Mouse (Mus musculus): ENCODE results near the gene Edem3. TPM values are rescaled to one million over a fixed set of nuclear protein-coding genes. Genes with fewer than 3 reads are reported as not detected.

Edem3 gene
- total and polyA plus RNA-seq, 2 experiments from 2014 or later, result 13.2 to 40.8 TPM

DNA sequence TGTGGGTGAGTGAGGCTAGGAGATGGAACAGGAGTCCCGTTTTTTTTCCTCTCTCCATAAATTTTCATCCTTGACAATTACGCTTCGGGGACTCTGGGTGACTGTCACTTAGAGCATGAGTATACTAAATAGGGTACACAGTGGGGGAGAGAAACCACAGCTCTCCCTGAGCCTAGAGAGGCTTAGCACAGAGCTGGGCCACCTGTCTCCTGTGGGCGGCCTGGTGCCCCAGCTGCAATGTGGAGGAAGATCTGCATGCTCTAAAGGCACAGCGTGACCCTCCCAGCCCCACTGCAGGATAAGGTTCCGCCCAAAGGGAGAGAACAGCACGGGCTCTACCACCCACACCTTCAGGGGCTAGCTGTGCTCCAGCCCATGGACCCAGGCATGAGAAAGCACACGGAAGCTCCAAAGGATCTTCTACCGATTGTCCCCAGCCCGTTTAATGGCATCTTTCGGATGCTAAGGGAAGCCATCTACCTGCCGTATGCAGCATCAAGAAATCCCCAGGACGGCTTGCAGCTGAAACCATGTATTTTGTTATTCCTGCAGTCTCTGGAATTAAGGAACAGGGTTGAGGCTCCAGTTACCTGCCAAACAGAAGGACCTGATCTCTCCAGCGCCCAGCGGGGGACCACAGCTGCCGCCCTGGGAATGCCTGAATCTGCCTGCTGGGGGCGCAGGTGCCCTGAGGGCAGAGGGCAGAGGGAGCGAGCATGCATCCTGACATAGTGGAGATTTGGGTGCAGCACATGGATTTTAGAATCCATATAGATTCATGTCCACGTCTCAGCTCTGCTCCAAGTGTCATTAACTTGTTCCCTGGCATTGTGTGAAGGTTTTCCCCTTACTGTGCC, 91.0 kb downstream of the Edem3 start:
- Histone ChIP-seq H3K4me1 (ENCODE audit: insufficient read depth, low read length) (no peaks in the 10 kb centered on the region), H3K9ac (replicated peaks; ENCODE audit: low read length, poor library complexity, severe bottlenecking) (no peak overlapping the region), H3K36me3 (ENCODE audit: insufficient read depth, low read length) (no peaks in the 10 kb centered on the region), H3K4me2 (ENCODE audit: low read depth, low read length, poor library complexity, severe bottlenecking) (no peak overlapping the region), H3K9me3 (ENCODE audit: low read length) (no peaks in the 10 kb centered on the region), H3K27ac (ENCODE audit: low read depth, low read length) (no peak overlapping the region), H3K4me3 (ENCODE audit: low read depth, low read length) (no peak overlapping the region), H3K27me3 (ENCODE audit: insufficient read depth, low read length) (no peaks in the 10 kb centered on the region)
- ATAC-seq (ENCODE audit: low FRiP score), result no peak
- WGBS, result 57% methylated on average over 19 of the region's 19 CpGs
- peak; percentile 43 for TF ChIP-seq CTCF (IDR thresholded peaks at IDR 0.05)
- no peak for DNase-seq (ENCODE audit: low spot score)

DNA sequence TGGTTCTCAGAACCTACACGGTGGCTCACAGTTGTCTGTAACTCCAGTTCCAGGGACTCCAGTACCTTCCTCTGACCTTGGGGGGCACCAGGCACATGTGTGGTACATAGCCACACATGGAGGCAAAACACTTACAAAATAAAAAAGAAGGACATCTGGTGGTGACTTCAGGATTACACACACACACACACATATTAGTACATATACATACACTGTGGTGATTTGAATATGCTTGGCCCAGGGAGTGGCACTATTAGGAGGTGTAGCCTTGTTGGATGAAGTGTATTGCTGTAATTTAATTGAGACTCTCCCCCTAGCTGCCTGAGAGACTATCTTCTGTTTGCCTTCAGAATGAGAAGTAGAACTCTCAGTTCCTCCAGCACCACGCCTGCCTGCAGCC, 93.1 kb downstream of the Edem3 start:
- Histone ChIP-seq H3K4me2 (ENCODE audit: low read depth, low read length, poor library complexity, severe bottlenecking) (no peak overlapping the region), H3K9me3 (ENCODE audit: low read length) (no peaks in the 10 kb centered on the region), H3K4me3 (ENCODE audit: low read depth, low read length) (no peak overlapping the region), H3K4me1 (ENCODE audit: insufficient read depth, low read length) (no peaks in the 10 kb centered on the region), H3K9ac (replicated peaks; ENCODE audit: low read length, poor library complexity, severe bottlenecking) (no peak overlapping the region), H3K27me3 (ENCODE audit: insufficient read depth, low read length) (no peaks in the 10 kb centered on the region), H3K36me3 (ENCODE audit: insufficient read depth, low read length) (no peaks in the 10 kb centered on the region), H3K27ac (ENCODE audit: low read depth, low read length) (no peak overlapping the region)
- 92% methylated on average over 2 of the region's 2 CpGs for WGBS
- no peak for TF ChIP-seq CTCF (IDR thresholded peaks at IDR 0.05)
- ATAC-seq (ENCODE audit: low FRiP score) (no peak), DNase-seq (ENCODE audit: low spot score) (no peak)

DNA sequence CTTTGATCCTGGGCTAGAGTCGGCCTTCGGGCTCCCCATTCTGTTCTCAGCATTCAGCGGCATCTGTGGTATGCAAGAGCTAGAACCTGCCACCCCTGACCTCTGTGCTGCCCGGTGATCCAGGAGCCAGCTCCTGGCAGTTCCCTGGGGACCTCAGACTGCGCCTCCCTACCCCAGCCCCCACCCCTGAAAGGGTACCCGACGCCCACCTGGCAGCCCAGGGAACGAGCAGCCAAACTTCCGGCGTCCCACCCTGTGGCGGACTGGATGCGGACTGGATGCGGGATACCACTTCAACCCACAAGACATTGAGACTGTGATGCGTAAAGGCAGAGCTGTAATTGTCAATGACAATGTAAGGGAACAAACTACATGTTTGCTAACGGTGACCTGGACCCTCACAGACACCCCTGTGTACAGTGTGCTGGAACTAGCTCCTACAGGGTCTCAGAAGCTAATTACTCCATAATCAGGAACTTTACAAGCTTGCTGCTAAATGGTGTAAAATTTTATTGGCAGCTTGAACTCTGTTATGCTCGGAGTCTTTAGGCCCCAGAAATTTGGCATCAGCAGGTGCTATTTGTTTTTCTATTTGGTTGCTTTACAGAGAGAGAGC, 94.9 kb downstream of the Edem3 start:
- H3K4me1 ChIP-seq (ENCODE audit: insufficient read depth, low read length), result no peaks in the 10 kb centered on the region
- H3K4me3 ChIP-seq (ENCODE audit: low read depth, low read length), result no peak overlapping the region
- H3K36me3 ChIP-seq (ENCODE audit: insufficient read depth, low read length), result no peaks in the 10 kb centered on the region
- ATAC-seq (ENCODE audit: low FRiP score) (no peak), DNase-seq (ENCODE audit: low spot score) (no peak)
- no peak overlapping the region for H3K4me2 ChIP-seq (ENCODE audit: low read depth, low read length, poor library complexity, severe bottlenecking)
- WGBS, result 88% methylated on average over 16 of the region's 16 CpGs
- H3K9ac ChIP-seq (replicated peaks; ENCODE audit: low read length, poor library complexity, severe bottlenecking), result no peak overlapping the region
- no peaks in the 10 kb centered on the region for H3K9me3 ChIP-seq (ENCODE audit: low read length)
- no peak for TF ChIP-seq CTCF (IDR thresholded peaks at IDR 0.05)
- H3K27ac ChIP-seq (ENCODE audit: low read depth, low read length), result no peak overlapping the region
- no peaks in the 10 kb centered on the region for H3K27me3 ChIP-seq (ENCODE audit: insufficient read depth, low read length)

DNA sequence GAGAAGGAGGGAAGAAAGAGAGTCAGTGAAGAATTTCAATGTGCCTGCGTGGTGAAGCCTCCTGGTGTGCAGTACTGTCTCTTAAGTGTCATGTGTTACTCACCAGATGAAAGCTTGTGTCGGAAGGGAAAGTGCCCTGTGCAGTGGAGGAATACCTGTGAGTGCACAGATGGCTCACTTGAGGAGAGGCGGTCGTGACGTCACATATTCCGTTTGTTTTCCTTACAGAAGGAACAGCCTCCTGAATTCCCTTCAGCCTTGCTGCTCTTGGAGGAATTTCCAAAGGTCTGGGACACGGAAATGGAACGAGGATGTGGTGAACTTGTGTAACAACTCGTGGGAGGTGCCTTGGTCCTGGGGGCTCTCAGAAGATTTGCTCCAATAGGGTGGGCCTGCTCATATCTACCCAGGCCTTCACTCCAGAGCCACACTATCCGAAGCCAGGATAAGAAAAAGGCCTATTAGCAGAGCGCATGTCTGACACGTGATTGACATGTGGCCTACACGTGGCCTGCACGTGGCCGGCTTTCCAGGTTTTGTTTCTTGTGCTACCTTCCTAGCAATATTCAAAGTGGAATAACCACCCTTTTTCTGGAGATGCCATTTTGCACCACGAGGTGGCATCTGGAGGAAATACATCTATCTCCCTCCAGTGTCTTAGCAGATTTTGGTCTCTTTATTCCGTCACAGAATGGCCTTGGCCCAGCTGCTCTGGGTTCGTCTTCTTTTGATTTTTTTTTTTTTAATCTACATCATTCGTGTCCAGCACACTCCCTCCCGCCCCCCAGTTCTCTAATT, 96.1 kb downstream of the Edem3 start:
- TF ChIP-seq CTCF (IDR thresholded peaks at IDR 0.05), result peak; percentile 66
- Histone ChIP-seq H3K9me3 (ENCODE audit: low read length) (no peaks in the 10 kb centered on the region), H3K27ac (ENCODE audit: low read depth, low read length) (no peak overlapping the region), H3K36me3 (ENCODE audit: insufficient read depth, low read length) (no peaks in the 10 kb centered on the region), H3K4me2 (ENCODE audit: low read depth, low read length, poor library complexity, severe bottlenecking) (no peak overlapping the region), H3K27me3 (ENCODE audit: insufficient read depth, low read length) (no peaks in the 10 kb centered on the region), H3K4me1 (ENCODE audit: insufficient read depth, low read length) (no peaks in the 10 kb centered on the region), H3K9ac (replicated peaks; ENCODE audit: low read length, poor library complexity, severe bottlenecking) (no peak overlapping the region), H3K4me3 (ENCODE audit: low read depth, low read length) (no peak overlapping the region)
- DNase-seq (ENCODE audit: low spot score) (peak; percentile 30), ATAC-seq (ENCODE audit: low FRiP score) (no peak)
- 82% methylated on average over 20 of the region's 20 CpGs for WGBS

DNA sequence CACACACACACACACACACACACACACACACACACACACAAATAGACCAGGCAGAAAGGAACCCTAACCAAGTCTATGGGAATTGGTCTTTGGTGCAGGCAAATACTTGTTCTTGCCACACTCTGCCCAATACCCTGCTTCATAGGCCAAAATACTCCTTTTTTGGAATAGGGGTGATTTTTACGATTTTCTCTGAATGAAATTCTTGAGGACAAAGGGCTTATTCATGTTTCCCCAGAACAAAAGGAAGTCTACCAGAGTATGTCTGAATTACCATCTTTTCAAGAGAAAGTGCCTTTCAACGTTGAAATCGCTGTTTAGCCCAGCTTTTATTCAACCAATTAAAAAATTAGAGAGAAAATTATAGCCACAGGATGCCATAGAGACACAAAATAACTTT, 96.8 kb downstream of the Edem3 start:
- H3K4me1 ChIP-seq (ENCODE audit: insufficient read depth, low read length), result no peaks in the 10 kb centered on the region
- no peaks in the 10 kb centered on the region for H3K9me3 ChIP-seq (ENCODE audit: low read length)
- 26% methylated on average over 3 of the region's 3 CpGs for WGBS
- no peak overlapping the region for H3K27ac ChIP-seq (ENCODE audit: low read depth, low read length)
- no peak for TF ChIP-seq CTCF (IDR thresholded peaks at IDR 0.05)
- H3K4me3 ChIP-seq (ENCODE audit: low read depth, low read length), result no peak overlapping the region
- no peaks in the 10 kb centered on the region for H3K36me3 ChIP-seq (ENCODE audit: insufficient read depth, low read length)
- DNase-seq (ENCODE audit: low spot score), result no peak
- H3K9ac ChIP-seq (replicated peaks; ENCODE audit: low read length, poor library complexity, severe bottlenecking), result no peak overlapping the region
- no peak for ATAC-seq (ENCODE audit: low FRiP score)
- H3K4me2 ChIP-seq (ENCODE audit: low read depth, low read length, poor library complexity, severe bottlenecking), result no peak overlapping the region
- no peaks in the 10 kb centered on the region for H3K27me3 ChIP-seq (ENCODE audit: insufficient read depth, low read length)
